Mouse (Mus musculus) heart, postnatal 0 days (tissue): Measurements from ENCODE around the gene Mpo.

Source experiments
- CTCF ChIP-seq: IDR thresholded peaks from 2 replicates; pipeline ENCODE4 v1.5.1; 2016; ENCODE audit warnings: antibody characterized with exemption, control low read depth, low read depth
- EP300 ChIP-seq: IDR thresholded peaks from 2 replicates; pipeline ENCODE4 v1.6.1; 2016; ENCODE audit warnings: antibody characterized with exemption, low read depth

DNA sequence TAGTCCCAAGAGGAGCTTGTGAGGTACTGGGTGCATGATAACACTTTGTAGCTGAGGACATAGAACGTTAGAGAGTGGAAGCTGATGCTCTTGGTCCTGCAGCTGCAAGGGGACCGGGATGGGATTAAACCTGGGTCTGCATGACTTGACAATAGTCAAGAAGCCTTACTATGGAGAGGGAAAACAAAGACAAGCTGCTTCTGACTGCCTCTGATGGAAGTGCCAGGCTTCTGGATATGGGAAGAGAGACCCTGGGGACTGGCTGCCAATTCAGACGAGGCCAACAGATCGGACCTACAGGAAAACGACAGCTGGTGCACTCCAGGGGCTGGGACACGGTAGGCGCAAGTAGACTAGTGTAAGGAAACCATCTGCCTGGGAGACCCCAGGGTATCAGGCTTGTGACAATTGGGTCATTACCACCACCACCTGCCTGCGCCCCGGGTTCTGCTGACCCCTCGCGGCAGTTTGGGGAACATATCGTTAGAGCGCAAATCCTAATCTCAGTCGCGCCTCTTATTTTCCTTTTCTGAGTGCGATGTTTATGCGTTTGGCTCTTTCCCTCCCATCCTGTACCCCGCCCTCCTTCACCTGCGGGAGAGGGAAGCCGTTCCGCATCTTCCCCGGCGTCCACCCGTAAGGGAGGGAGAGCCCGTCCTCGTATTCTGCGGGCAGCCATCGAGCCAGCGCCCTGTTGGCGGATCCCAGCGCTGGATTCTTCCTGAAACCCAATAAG lies 23.5 kb downstream of the Mpo start:
- peak; percentile 61 for TF ChIP-seq CTCF
- no peak for TF ChIP-seq EP300
